Mouse (Mus musculus): ENCODE results near the gene Snx18.

DNA sequence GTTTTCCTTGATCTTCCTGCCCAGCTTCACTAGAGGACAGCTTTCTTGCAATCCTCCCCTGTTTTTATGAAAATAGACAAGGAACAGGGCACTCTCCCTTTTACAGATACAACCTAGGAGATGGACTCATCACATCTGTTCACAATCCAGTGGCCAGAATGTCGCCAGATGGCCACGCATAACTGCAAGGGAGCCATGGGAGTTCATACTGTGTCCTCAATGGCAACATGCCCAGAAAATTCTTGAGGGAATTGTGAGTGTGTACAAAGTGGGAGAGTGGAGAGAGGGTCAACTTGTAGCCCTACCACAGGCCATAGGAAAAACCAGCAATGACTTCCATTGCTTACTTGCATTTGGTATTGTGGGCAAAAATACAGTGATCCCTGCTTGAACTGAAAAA, 63.1 kb downstream of the Snx18 start:
- no peak for TF ChIP-seq POLR2A (IDR thresholded peaks at IDR 0.05; ENCODE audit: insufficient read length, low read depth)
- no peak for TF ChIP-seq MAX (IDR thresholded peaks at IDR 0.05; ENCODE audit: low read depth)
